Mouse (Mus musculus) testis, adult 2 months (tissue): ENCODE results near the gene Slc19a3. TPM values are rescaled to one million over a fixed set of nuclear protein-coding genes. Genes with fewer than 3 reads are reported as not detected.

Experiments used
- H3K27ac ChIP-seq: fragments of 200-500 bp; 2 replicates; pipeline ENCODE4 v1.5.1; 2012; ENCODE audit warnings: low read depth, low read length; ENCODE audit not compliant: control insufficient read depth, insufficient read depth
- H3K27me3 ChIP-seq: fragments of 200-500 bp; 2 replicates; pipeline ENCODE4 v1.6.1; 2012; ENCODE audit warnings: mild to moderate bottlenecking, low read length, moderate library complexity; ENCODE audit not compliant: control insufficient read depth, insufficient read depth
- H3K36me3 ChIP-seq: fragments of 200-500 bp; 2 replicates; pipeline ENCODE4 v1.6.1; 2012; ENCODE audit warnings: mild to moderate bottlenecking, low read length; ENCODE audit not compliant: control insufficient read depth, insufficient read depth
- H3K4me1 ChIP-seq: fragments of 200-500 bp; 2 replicates; pipeline ENCODE4 v1.6.1; 2012; ENCODE audit warnings: low read length; ENCODE audit not compliant: control insufficient read depth, insufficient read depth
- H3K4me3 ChIP-seq: fragments of 200-500 bp; 2 replicates; pipeline ENCODE4 v1.5.1; 2012; ENCODE audit warnings: low read depth, mild to moderate bottlenecking, low read length, moderate library complexity, mixed read lengths; ENCODE audit not compliant: control insufficient read depth
- CTCF ChIP-seq: fragments of 200-500 bp; IDR thresholded peaks from 2 replicates; pipeline ENCODE4 v1.5.1; 2012; ENCODE audit warnings: low read depth, mild to moderate bottlenecking, inconsistent platforms, low read length, moderate library complexity; ENCODE audit not compliant: control insufficient read depth, insufficient read depth, insufficient replicate concordance
- POLR2A ChIP-seq: fragments of 200-500 bp; IDR thresholded peaks from 2 replicates; pipeline ENCODE4 v1.6.1; 2012; ENCODE audit warnings: low read depth, mild to moderate bottlenecking, inconsistent platforms, low read length, moderate library complexity; ENCODE audit not compliant: control insufficient read depth
- polyA plus RNA-seq: library from polyadenylated mRNA; depleted of rRNA; stranded (reverse); fragments of >200 nt; gene quantifications from 2 replicates; pipeline ENCODE4 v1.2.3, GENCODE M21; 2012

The Slc19a3 gene
- polyA plus RNA-seq, 1 experiment, result 0.10 TPM

DNA sequence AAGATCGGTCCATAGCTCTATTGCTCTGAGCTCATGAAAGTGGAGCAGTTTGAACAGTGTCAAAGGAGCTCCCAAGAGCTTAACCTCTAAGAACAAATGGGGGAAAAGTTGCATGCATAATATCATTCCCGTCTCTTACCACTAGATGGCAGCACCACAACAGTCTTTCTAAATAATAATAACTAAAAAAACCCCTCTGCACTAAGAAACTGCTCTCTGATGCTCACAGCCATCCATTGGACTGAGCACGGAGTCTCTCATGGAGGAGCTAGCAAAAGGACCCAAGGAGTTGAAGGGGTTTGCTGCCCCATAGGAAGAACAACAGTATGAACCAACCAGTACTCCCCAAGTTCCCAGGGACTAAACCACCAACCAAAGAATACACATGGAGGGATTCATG is 26.6 kb upstream of the Slc19a3 start:
- Histone ChIP-seq H3K36me3 (no peaks in the 10 kb centered on the region), H3K27ac (no peak overlapping the region), H3K27me3 (no peaks in the 10 kb centered on the region), H3K4me1 (peaks cover 2% of the 10 kb centered on the region; the same call in 1 of the 2 replicates), H3K4me3 (no peak overlapping the region)
- TF ChIP-seq POLR2A, result no peak
- no peak for TF ChIP-seq CTCF

DNA sequence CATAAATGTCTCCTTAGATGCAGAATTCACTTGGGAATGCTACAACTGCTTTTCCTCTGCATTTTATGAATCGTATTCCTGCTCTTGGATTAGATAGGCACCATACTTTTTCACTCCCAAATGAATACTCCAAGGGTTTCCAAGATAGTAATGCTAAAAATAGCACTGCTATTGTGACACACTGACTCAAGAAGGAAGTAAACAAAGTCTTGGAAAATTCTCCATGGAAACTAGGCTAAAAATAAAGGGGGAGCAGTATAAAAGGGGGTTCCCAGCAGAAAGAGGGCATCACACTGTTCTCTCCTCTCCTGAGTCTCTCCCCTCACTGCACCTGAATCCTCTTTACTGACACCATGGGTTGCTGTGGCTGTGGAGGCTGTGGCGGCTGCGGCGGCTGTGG is 22.4 kb upstream of the Slc19a3 start, which contains the start of gene Krtap28-13:
TSS of gene Krtap28-13 (plus strand) at position 288 of the 400 bp plus-strand sequence.
- Histone ChIP-seq H3K36me3 (no peaks in the 10 kb centered on the region), H3K4me3 (no peak within 1 kb of the TSS), H3K27me3 (no peaks in the 10 kb centered on the region), H3K27ac (no peak within 1 kb of the TSS), H3K4me1 (0 out of 2 replicates have a peak, but pooled peaks cover 2% of the 10 kb centered on the region)
- TF ChIP-seq CTCF, result no peak
- TF ChIP-seq POLR2A, result no peak

DNA sequence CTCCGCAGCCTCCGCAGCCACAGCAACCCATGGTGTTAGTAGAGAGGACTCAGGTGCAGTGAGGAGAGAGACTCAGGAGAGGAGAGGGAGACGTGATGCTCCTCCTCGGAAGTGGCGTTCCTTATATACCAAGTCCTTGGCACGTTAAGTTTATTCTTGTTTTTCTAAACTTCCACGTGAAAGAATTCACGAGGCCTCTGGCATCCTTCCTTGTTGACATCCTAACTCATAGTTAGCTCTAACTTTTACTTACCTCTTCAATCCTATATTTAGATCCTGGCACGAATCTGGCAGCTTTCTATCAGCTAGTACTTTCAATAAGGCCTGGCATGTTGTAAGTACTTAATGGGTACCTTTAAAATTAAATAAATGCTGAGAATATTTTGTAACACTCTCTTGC is 21.0 kb upstream of the Slc19a3 start, which contains the start of gene A030005K14Rik:
TSS of gene A030005K14Rik (minus strand) at position 101 of the 400 bp plus-strand sequence.
- TF ChIP-seq POLR2A (no peak), CTCF (no peak)
- Histone ChIP-seq H3K4me3 (no peak within 1 kb of the TSS), H3K27me3 (no peaks in the 10 kb centered on the region), H3K36me3 (no peaks in the 10 kb centered on the region), H3K27ac (no peak within 1 kb of the TSS), H3K4me1 (0 out of 2 replicates have a peak, but pooled peaks cover 2% of the 10 kb centered on the region)

DNA sequence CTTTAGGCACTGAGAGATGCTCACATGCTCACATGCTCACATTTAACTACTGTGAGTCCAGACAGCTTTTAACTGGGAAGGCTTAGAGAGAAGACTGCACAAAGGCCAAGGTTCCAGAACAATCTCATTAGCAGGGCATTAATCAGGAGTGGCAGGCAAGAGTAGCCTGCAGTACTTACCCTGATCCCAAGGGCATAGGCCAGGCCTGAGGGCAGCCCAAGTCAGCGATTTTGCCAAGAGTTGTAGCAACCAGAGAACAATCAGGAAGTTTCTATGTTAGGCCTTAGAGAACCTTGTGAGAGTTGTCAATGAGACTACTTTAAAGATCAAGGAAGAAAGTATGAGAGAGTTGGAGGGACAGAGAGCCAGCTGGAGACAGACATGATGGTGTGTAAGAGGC is 20.2 kb upstream of the Slc19a3 start:
- TF ChIP-seq CTCF (no peak), POLR2A (no peak)
- Histone ChIP-seq H3K36me3 (no peaks in the 10 kb centered on the region), H3K4me3 (no peak overlapping the region), H3K27me3 (no peaks in the 10 kb centered on the region), H3K4me1 (0 out of 2 replicates have a peak, but pooled peaks cover 2% of the 10 kb centered on the region), H3K27ac (no peak overlapping the region)

DNA sequence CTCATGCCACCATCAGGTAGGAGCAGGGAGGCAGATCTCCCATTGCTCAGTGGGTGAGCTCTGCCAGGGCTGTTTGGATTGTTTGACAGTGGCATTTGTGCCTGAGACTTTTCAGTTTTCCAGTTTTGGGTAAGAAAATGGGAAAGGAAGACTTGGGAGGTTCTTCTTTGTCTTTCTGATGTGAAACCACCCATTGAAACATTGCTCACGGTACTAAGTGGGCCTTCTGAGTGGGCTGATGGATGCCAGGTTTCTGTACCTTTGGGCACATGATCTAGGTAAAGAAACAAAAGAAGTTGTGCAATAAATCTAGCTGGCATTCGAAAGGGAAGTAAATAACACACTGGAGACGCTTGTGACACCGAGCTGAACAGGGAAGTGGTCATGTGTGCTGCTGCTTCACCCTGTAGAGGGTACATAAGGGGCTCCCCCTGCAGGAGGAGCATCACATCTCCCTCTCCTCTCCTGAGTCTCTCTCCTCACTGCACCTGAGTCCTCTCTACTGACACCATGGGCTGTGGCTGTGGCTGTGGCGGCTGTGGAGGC is 6.7 kb upstream of the Slc19a3 start, which contains the start of gene Gm47969:
TSS of gene Gm47969 (plus strand) at position 51 of the 546 bp plus-strand sequence.
- Histone ChIP-seq H3K4me1 (no peaks in the 10 kb centered on the region), H3K27ac (no peak within 1 kb of the TSS), H3K4me3 (no peak within 1 kb of the TSS), H3K36me3 (no peaks in the 10 kb centered on the region), H3K27me3 (no peaks in the 10 kb centered on the region)
- TF ChIP-seq CTCF (no peak), POLR2A (no peak)

DNA sequence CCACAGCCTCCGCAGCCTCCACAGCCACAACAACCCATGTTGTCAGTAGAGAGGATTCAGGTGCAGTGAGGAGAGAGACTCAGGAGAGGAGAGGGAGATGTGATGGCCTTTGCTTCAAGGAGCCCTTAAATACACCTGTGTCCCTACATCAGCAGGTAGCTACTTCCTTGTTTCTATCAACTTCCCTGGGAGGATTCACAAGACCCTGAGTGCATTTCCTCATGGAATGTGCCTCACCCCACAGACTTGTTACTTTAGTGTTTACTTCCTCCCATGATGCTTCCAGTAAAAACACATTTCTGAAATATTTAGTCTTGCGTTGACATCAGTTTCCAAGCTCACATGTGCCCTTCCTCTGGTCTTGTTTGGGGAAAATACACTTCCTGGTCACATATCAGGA is 4.1 kb upstream of the Slc19a3 start, which contains the start of gene Krtap28-10:
TSS of gene Krtap28-10 (minus strand) at position 101 of the 400 bp plus-strand sequence.
- Histone ChIP-seq H3K4me1 (no peaks in the 10 kb centered on the region), H3K27me3 (no peaks in the 10 kb centered on the region), H3K4me3 (no peak within 1 kb of the TSS), H3K27ac (no peak within 1 kb of the TSS), H3K36me3 (no peaks in the 10 kb centered on the region)
- TF ChIP-seq CTCF (no peak), POLR2A (no peak)

DNA sequence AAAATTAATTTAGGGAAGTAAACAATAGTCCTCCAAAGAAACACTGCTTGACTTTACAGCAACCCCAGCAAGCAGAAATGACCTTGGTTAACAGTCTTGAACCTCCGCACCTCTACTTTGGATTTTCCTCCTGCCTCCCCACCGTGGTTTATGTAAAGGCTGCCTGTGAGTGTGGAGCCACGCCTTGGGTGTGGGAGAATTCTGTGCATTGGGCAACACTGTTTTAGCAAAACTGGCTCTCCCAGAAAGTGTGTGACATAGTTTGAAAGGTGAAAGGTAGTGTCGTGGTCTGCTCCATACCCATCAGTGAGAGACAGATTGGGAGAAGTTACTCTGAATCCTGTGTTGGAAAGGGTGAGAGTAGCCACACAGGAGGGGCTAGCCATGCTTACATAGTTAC is 832 bp upstream of the Slc19a3 start:
- Histone ChIP-seq H3K27me3 (no peaks in the 10 kb centered on the region), H3K4me3 (no peak overlapping the region), H3K4me1 (no peaks in the 10 kb centered on the region), H3K36me3 (no peaks in the 10 kb centered on the region), H3K27ac (no peak overlapping the region)
- no peak for TF ChIP-seq POLR2A
- TF ChIP-seq CTCF, result no peak
